In the genomic region with DNA sequence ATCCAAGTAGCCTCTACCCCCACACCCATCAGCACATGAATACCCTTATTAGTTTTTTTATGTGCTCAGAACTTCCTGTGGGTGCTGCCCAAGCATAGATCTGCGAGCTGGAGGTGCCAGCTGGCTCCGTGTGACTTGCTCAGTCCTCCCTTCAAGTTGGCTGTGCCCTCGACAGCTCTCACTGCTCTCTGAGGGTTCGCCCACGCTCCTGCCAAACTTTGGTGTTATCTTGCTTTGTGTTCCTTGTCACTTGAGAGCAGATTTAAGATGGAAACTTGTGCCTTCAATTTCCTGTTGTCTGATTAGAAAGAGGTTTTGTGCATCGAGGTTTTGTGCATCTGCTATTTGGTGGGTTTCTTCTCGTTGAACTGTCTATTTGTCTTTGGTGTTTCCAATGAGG, we compare ENCODE assay signal across 11 mouse cellular contexts.
DNase-seq lines count a peak whose midpoint lies in the region; ATAC-seq and TF ChIP-seq lines count a peak whose summit lies in the region.
"Had no signal": no experiment of that assay in that cellular context is flagged by ENCODE, and none has a peak within 500 bp of the region (broad histone marks: within the 10 kb centered on the region; RNA-seq: fewer than 3 reads in every experiment).

No protein-coding gene starts in this region.

- H3K9me3 ChIP-seq in heart, embryonic 14.5 days (ENCODE audit: control insufficient read depth, low read length), result no peaks in the 10 kb centered on the region
- H3K9me3 ChIP-seq in midbrain, embryonic 16.5 days (replicated peaks; ENCODE audit: control insufficient read depth, low read length, poor library complexity, severe bottlenecking), result no peaks in the 10 kb centered on the region
- no peaks in the 10 kb centered on the region for H3K9me3 ChIP-seq in stomach, postnatal 0 days (ENCODE audit: control insufficient read depth, low read length)
- H3K9me3 ChIP-seq: embryonic facial prominence, embryonic 12.5 days had no signal

- no peak for TF ChIP-seq CTCF in stomach, postnatal 0 days (IDR thresholded peaks at IDR 0.05; ENCODE audit: low read depth)

- peak overlapping the region; percentile 35 to 70 for H3K27ac ChIP-seq in heart, embryonic 14.5 days (replicated peaks in 1 of 2; ENCODE audit: control insufficient read depth in 1 of 2, insufficient read depth in 1 of 2, low read depth in 2 of 2, low read length in 2 of 2)
- no peak overlapping the region for H3K27ac ChIP-seq in midbrain, embryonic 16.5 days (ENCODE audit: low read length)
- no peak overlapping the region for H3K27ac ChIP-seq in stomach, postnatal 0 days (replicated peaks)
- H3K27ac ChIP-seq: embryonic facial prominence, embryonic 12.5 days; macrophage had no signal

- no peak overlapping the region for H3K4me3 ChIP-seq in heart, embryonic 14.5 days (ENCODE audit: control insufficient read depth in 1 of 2, insufficient read depth in 1 of 2, low read depth in 1 of 2, low read length in 2 of 2)
- H3K4me3 ChIP-seq in midbrain, embryonic 16.5 days (ENCODE audit: low read depth, low read length), result no peak overlapping the region
- no peak overlapping the region for H3K4me3 ChIP-seq in stomach, postnatal 0 days (ENCODE audit: low read depth, low read length)
- H3K4me3 ChIP-seq: embryonic facial prominence, embryonic 12.5 days had no signal

- no peak overlapping the region for H3K4me2 ChIP-seq in heart, embryonic 14.5 days (ENCODE audit: low read length)
- no peak overlapping the region for H3K4me2 ChIP-seq in midbrain, embryonic 16.5 days (ENCODE audit: low read length)
- H3K4me2 ChIP-seq in stomach, postnatal 0 days (replicated peaks; ENCODE audit: low read depth), result no peak overlapping the region
- H3K4me2 ChIP-seq: embryonic facial prominence, embryonic 12.5 days had no signal

- H3K4me1 ChIP-seq in heart, embryonic 14.5 days (ENCODE audit: control insufficient read depth in 2 of 2, insufficient read depth in 2 of 2, low read length in 2 of 2), result peaks cover 19 to 69% of the 10 kb centered on the region in 2 experiments
- H3K4me1 ChIP-seq in midbrain, embryonic 16.5 days (ENCODE audit: control insufficient read depth, insufficient read depth, low read length), result peaks cover 23% of the 10 kb centered on the region
- 0 out of 2 replicates have a peak, but pooled peaks cover 2% of the 10 kb centered on the region for H3K4me1 ChIP-seq in stomach, postnatal 0 days (replicated peaks; ENCODE audit: control insufficient read depth, insufficient read depth)

- no peaks in the 10 kb centered on the region for H3K27me3 ChIP-seq in heart, embryonic 14.5 days (ENCODE audit: control insufficient read depth, insufficient read depth, low read length)
- no peaks in the 10 kb centered on the region for H3K27me3 ChIP-seq in splenic B cell, adult 2 months (ENCODE audit: control insufficient read depth, insufficient read depth, low read length, poor library complexity, severe bottlenecking)
- H3K27me3 ChIP-seq in midbrain, embryonic 16.5 days (ENCODE audit: control insufficient read depth, insufficient read depth, low read depth, low read length), result no peaks in the 10 kb centered on the region
- H3K27me3 ChIP-seq in stomach, postnatal 0 days (ENCODE audit: control insufficient read depth, insufficient read depth, low read length), result no peaks in the 10 kb centered on the region
- H3K27me3 ChIP-seq: embryonic facial prominence, embryonic 12.5 days had no signal

- no peak for ATAC-seq in heart, embryonic 14.5 days (ENCODE audit: insufficient number of reproducible peaks, insufficient read depth, low FRiP score, low read depth)
- ATAC-seq in midbrain, embryonic 16.5 days, result no peak
- ATAC-seq in stomach, postnatal 0 days (ENCODE audit: low FRiP score, low TSS enrichment), result no peak

- TF ChIP-seq EP300 in stomach, postnatal 0 days (optimal IDR thresholded peaks at IDR 0.05), result no peak

- peaks cover 5% of the 10 kb centered on the region; the same call in 1 of the 2 replicates for H3K36me3 ChIP-seq in heart, embryonic 14.5 days (ENCODE audit: control insufficient read depth, insufficient read depth, low read length)
- H3K36me3 ChIP-seq in splenic B cell, adult 2 months (ENCODE audit: control insufficient read depth, insufficient read depth, low read length, poor library complexity, severe bottlenecking), result no peaks in the 10 kb centered on the region
- H3K36me3 ChIP-seq in midbrain, embryonic 16.5 days (ENCODE audit: control insufficient read depth, insufficient read depth, low read length), result no peaks in the 10 kb centered on the region
- no peaks in the 10 kb centered on the region; the same call in 1 of the 2 replicates for H3K36me3 ChIP-seq in stomach, postnatal 0 days (ENCODE audit: control insufficient read depth, insufficient read depth, low read length)
- H3K36me3 ChIP-seq: embryonic facial prominence, embryonic 12.5 days had no signal

- H3K9ac ChIP-seq in heart, embryonic 14.5 days (ENCODE audit: low read length), result peak overlapping the region; percentile 45; the same call in 1 of the 2 replicates
- no peak overlapping the region for H3K9ac ChIP-seq in midbrain, embryonic 16.5 days (ENCODE audit: low read depth, low read length)
- no peak overlapping the region for H3K9ac ChIP-seq in stomach, postnatal 0 days (ENCODE audit: low read length)
- H3K9ac ChIP-seq: embryonic facial prominence, embryonic 12.5 days had no signal

- peak; percentile 28 for DNase-seq in layer of hippocampus, adult 9-11 months
- DNase-seq in layer of hippocampus, postnatal 36 days, result no peak
- DNase-seq in MN1 (ENCODE audit: low spot score), result peak; percentile 43
- peak; percentile 38 for DNase-seq in splenic B cell, adult 2 months (ENCODE audit: low read depth, low spot score)
- no peak for DNase-seq in stomach, postnatal 0 days (ENCODE audit: low spot score)
- DNase-seq in right cerebral cortex, postnatal 4 days, result no peak
- DNase-seq: kidney, adult 2 months had no signal

- 34% methylated on average over 7 of the region's 7 CpGs for WGBS in heart, embryonic 14.5 days
- 73% methylated on average over 7 of the region's 7 CpGs for WGBS in midbrain, embryonic 16.5 days
- 60% methylated on average over 7 of the region's 7 CpGs for WGBS in stomach, postnatal 0 days

Comparison
In these comparisons a context has a peak if more than half of its experiments do, and no peak if none do; other contexts are left out.
1. DNase-seq: peak in layer of hippocampus, adult 9-11 months (single experiment), MN1 (single experiment) and splenic B cell, adult 2 months (single experiment); none in layer of hippocampus, postnatal 36 days (0 of 2), stomach, postnatal 0 days (single experiment) and right cerebral cortex, postnatal 4 days (single experiment).
2. H3K27ac ChIP-seq: peak in heart, embryonic 14.5 days (2 of 2); none in midbrain, embryonic 16.5 days (single experiment) and stomach, postnatal 0 days (single experiment).